Mouse (Mus musculus): ENCODE measurements around the gene Prok1. TPM values are rescaled to one million over a fixed set of nuclear protein-coding genes. Genes with fewer than 3 reads are reported as not detected.

Prok1 gene
- polyA plus RNA-seq (2015; fragmentation: Nextera tagmentation; extraction: Ambion mirVana) = not detected in 2 replicates

GRCm38 (mm10) chr3:107239607-107240006 lies at the start of gene Prok1:
Prok1 (minus strand) TSS chr3:107239707.
- Histone ChIP-seq H3K4me1 (ENCODE audit: control insufficient read depth, insufficient read depth, low read length) (no peaks in the 10 kb centered on the region), H3K9me3 (replicated peaks; ENCODE audit: control insufficient read depth, low read length) (no peaks in the 10 kb centered on the region)
- no peak for ATAC-seq (replicated peaks; ENCODE audit: extremely low read depth, insufficient read depth, low FRiP score)

DNA sequence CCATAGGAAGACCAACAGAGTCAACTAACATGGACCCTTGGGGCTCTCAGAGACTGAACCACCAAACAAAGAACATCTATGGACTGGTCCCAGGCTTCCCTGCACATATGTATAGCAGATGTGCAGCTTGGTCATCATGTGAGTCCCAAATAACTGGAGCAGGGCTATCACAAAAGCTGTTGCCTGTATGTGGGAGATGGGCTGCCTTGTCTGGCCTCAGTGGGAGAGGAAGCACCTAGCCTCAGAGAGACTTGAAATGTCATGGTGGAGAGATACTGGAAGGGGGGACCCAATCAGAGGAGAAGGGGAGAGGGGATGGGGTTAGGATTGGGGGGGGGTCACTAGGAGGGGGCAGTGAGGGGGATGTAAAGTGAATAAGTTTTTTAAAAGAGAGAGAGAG lies 47.8 kb upstream of the Prok1 start:
- H3K4me1 ChIP-seq (ENCODE audit: control insufficient read depth, insufficient read depth, low read length) = no peaks in the 10 kb centered on the region
- peaks cover 11% of the 10 kb centered on the region for H3K36me3 ChIP-seq (ENCODE audit: control insufficient read depth, insufficient read depth)
- peaks cover 3% of the 10 kb centered on the region; the same call in 1 of the 2 replicates for H3K9me3 ChIP-seq (replicated peaks; ENCODE audit: control insufficient read depth, low read length)
- no peak overlapping the region for H3K9ac ChIP-seq (ENCODE audit: low read length)
- H3K27ac ChIP-seq (ENCODE audit: low read length) = no peak overlapping the region
- no peak overlapping the region for H3K4me2 ChIP-seq (ENCODE audit: low read depth, low read length)
- no peak overlapping the region for H3K4me3 ChIP-seq (ENCODE audit: low read length)
- H3K27me3 ChIP-seq (ENCODE audit: control insufficient read depth, insufficient read depth, low read length) = no peaks in the 10 kb centered on the region
- no peak for ATAC-seq (replicated peaks; ENCODE audit: extremely low read depth, insufficient read depth, low FRiP score)

More at GRCm38 (mm10) chr3:107239607-107240006, at the start of gene Prok1:
- H3K27me3 ChIP-seq (ENCODE audit: control insufficient read depth, insufficient read depth, low read length) = no peaks in the 10 kb centered on the region
- H3K9ac ChIP-seq (ENCODE audit: low read length) = no peak within 1 kb of the TSS
- no peak within 1 kb of the TSS for H3K4me3 ChIP-seq (ENCODE audit: low read length)
- H3K27ac ChIP-seq (ENCODE audit: low read length) = no peak within 1 kb of the TSS
- 79% methylated on average over 9 of the region's 9 CpGs for WGBS
- no peaks in the 10 kb centered on the region for H3K36me3 ChIP-seq (ENCODE audit: control insufficient read depth, insufficient read depth)
- H3K4me2 ChIP-seq (ENCODE audit: low read depth, low read length) = no peak within 1 kb of the TSS

- Histone ChIP-seq H3K27ac (ENCODE audit: low read length) (no peak overlapping the region), H3K36me3 (ENCODE audit: control insufficient read depth, insufficient read depth) (peaks cover 14% of the 10 kb centered on the region), H3K4me2 (ENCODE audit: low read depth, low read length) (no peak overlapping the region), H3K4me3 (ENCODE audit: low read length) (no peak overlapping the region), H3K27me3 (ENCODE audit: control insufficient read depth, insufficient read depth, low read length) (no peaks in the 10 kb centered on the region), H3K9me3 (replicated peaks; ENCODE audit: control insufficient read depth, low read length) (peaks cover 3% of the 10 kb centered on the region; the same call in 1 of the 2 replicates), H3K9ac (ENCODE audit: low read length) (no peak overlapping the region), H3K4me1 (ENCODE audit: control insufficient read depth, insufficient read depth, low read length) (no peaks in the 10 kb centered on the region)
- ATAC-seq (replicated peaks; ENCODE audit: extremely low read depth, insufficient read depth, low FRiP score) = no peak
- 67% methylated on average over 2 of the region's 2 CpGs for WGBS
Observed at GRCm38 (mm10) chr3:107286123-107286522, 46.6 kb upstream of the Prok1 start.

DNA sequence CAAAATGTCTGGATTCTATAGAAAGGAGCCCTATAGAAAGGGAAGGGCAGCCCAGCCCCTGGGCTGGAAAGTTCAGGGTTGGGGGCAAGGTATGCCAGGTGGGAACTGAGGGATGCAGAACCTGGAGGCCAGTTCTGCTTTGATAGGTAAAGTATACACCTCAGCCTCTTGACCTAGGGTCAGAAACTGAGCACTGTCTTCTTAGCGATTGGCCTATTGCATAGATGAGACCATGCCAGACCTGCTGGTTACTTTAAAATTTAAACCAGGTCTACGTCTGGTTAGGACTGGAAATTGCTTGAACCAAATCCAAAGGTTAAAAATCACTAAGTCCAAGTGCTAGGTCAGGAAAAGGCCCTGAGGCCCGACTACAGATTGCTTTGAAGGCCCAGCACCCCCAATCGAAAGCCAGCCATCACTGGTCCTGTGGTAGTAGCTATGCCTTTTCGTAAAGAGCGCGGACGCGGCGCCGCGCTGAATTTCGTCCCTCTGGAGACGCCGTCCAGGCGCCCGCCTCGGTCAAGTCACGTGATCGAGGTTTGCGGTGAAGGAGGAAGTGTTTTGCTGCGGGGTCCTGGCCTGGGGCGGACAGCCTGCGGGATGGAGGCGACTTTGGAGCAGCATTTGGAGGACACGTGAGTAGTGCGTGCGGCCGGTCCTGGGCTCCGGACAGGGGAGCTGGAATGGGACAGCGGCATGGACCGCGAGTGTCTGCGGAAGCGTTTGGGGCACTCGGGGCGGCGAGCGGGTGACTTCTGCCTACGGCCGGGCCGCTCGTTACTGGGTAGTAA lies 39.2 kb upstream of the Prok1 start, which contains the start of gene Lamtor5:
TSS of gene Lamtor5 (plus strand) at position 380 of the 791 bp plus-strand sequence.
- WGBS = 3% methylated on average over 43 of the region's 43 CpGs
- peaks cover 9% of the 10 kb centered on the region for H3K36me3 ChIP-seq (ENCODE audit: control insufficient read depth, insufficient read depth)
- peak within 1 kb of the TSS; percentile 80 for H3K4me3 ChIP-seq (ENCODE audit: low read length)
- peaks cover 10% of the 10 kb centered on the region for H3K4me1 ChIP-seq (ENCODE audit: control insufficient read depth, insufficient read depth, low read length)
- H3K27me3 ChIP-seq (ENCODE audit: control insufficient read depth, insufficient read depth, low read length) = no peaks in the 10 kb centered on the region
- peaks cover 3% of the 10 kb centered on the region; the same call in 1 of the 2 replicates for H3K9me3 ChIP-seq (replicated peaks; ENCODE audit: control insufficient read depth, low read length)
- peak within 1 kb of the TSS; percentile 78 for H3K9ac ChIP-seq (ENCODE audit: low read length)
- peak within 1 kb of the TSS; percentile 78 for H3K4me2 ChIP-seq (ENCODE audit: low read depth, low read length)
- no peak within 1 kb of the TSS for H3K27ac ChIP-seq (ENCODE audit: low read length)
- ATAC-seq (replicated peaks; ENCODE audit: extremely low read depth, insufficient read depth, low FRiP score) = peak; percentile 83

DNA sequence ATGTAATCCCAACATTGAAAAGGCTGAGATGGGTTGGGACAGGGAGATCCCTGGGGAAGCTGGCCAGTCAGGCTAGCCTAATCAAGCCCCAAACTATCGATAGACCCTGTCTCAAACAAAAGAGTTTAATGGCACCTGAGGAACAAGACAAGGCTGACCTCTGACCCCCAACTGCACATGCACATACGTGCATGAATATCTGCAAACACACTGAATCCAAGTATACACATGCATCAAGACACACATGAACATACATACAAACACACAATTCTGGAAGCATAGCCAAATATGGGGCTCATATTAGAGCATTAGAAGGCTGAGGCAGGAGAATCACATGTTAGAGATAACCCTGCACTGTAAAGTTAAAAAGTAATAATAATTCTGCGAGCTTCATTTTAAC lies 37.1 kb upstream of the Prok1 start:
- H3K27ac ChIP-seq (ENCODE audit: low read length) = no peak overlapping the region

DNA sequence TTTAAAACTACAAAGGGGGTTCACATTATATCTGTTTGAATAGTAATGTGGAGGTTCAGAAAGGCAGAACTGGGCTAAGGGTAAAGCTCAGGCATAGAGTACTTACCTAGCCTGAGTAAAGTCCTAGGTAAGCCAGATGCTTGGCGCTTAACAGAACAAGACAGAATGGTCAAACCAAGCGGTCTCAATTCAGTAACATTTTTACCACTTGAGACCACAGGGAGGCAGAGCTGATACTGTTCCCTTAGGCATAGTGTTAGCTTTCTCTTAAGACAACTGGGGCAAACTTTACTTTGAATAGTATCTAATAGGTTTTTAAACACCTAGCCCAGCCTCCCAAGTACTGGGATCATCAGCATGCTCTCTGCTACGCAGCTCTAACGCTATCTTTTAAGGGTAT lies 36.5 kb upstream of the Prok1 start:
- Histone ChIP-seq H3K27me3 (ENCODE audit: control insufficient read depth, insufficient read depth, low read length) (no peaks in the 10 kb centered on the region), H3K9ac (ENCODE audit: low read length) (no peak overlapping the region), H3K36me3 (ENCODE audit: control insufficient read depth, insufficient read depth) (no peaks in the 10 kb centered on the region), H3K9me3 (replicated peaks; ENCODE audit: control insufficient read depth, low read length) (no peaks in the 10 kb centered on the region), H3K4me1 (ENCODE audit: control insufficient read depth, insufficient read depth, low read length) (peaks cover 10% of the 10 kb centered on the region), H3K4me2 (ENCODE audit: low read depth, low read length) (no peak overlapping the region), H3K27ac (ENCODE audit: low read length) (no peak overlapping the region), H3K4me3 (ENCODE audit: low read length) (no peak overlapping the region)
- no peak for ATAC-seq (replicated peaks; ENCODE audit: extremely low read depth, insufficient read depth, low FRiP score)
- WGBS = 50% methylated on average over 4 of the region's 4 CpGs

More for the DNA sequence above, 37.1 kb upstream of the Prok1 start:
- no peaks in the 10 kb centered on the region for H3K27me3 ChIP-seq (ENCODE audit: control insufficient read depth, insufficient read depth, low read length)
- H3K4me2 ChIP-seq (ENCODE audit: low read depth, low read length) = no peak overlapping the region
- H3K36me3 ChIP-seq (ENCODE audit: control insufficient read depth, insufficient read depth) = no peaks in the 10 kb centered on the region
- H3K4me3 ChIP-seq (ENCODE audit: low read length) = no peak overlapping the region
- H3K4me1 ChIP-seq (ENCODE audit: control insufficient read depth, insufficient read depth, low read length) = peaks cover 10% of the 10 kb centered on the region
- no peaks in the 10 kb centered on the region for H3K9me3 ChIP-seq (replicated peaks; ENCODE audit: control insufficient read depth, low read length)
- no peak overlapping the region for H3K9ac ChIP-seq (ENCODE audit: low read length)
- ATAC-seq (replicated peaks; ENCODE audit: extremely low read depth, insufficient read depth, low FRiP score) = no peak
- 81% methylated on average over 3 of the region's 3 CpGs for WGBS

DNA sequence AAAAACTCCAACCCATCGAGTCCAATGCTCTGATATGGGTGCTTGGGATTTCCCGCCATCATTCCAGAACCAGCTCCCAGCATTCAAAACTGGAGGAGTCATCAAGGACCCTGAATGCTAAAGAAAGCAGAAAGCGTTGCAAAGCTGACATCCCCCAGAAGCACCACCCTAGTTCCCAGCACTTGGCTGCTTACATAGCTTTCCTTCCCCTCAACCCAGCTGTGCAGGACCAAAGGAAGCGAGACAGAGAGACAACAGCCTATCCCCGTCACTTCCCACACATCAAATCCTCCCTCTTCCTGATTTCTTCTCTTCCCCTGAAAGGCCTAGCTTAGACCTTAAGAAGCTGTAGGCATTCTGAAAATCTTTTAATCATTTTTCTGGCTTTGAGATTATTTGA lies 35.8 kb upstream of the Prok1 start:
- Histone ChIP-seq H3K27ac (ENCODE audit: low read length) (no peak overlapping the region), H3K4me1 (ENCODE audit: control insufficient read depth, insufficient read depth, low read length) (peaks cover 10% of the 10 kb centered on the region), H3K27me3 (ENCODE audit: control insufficient read depth, insufficient read depth, low read length) (no peaks in the 10 kb centered on the region), H3K9ac (ENCODE audit: low read length) (no peak overlapping the region), H3K9me3 (replicated peaks; ENCODE audit: control insufficient read depth, low read length) (no peaks in the 10 kb centered on the region), H3K4me3 (ENCODE audit: low read length) (no peak overlapping the region), H3K4me2 (ENCODE audit: low read depth, low read length) (no peak overlapping the region), H3K36me3 (ENCODE audit: control insufficient read depth, insufficient read depth) (no peaks in the 10 kb centered on the region)
- 52% methylated on average over 5 of the region's 5 CpGs for WGBS
- no peak for ATAC-seq (replicated peaks; ENCODE audit: extremely low read depth, insufficient read depth, low FRiP score)

DNA sequence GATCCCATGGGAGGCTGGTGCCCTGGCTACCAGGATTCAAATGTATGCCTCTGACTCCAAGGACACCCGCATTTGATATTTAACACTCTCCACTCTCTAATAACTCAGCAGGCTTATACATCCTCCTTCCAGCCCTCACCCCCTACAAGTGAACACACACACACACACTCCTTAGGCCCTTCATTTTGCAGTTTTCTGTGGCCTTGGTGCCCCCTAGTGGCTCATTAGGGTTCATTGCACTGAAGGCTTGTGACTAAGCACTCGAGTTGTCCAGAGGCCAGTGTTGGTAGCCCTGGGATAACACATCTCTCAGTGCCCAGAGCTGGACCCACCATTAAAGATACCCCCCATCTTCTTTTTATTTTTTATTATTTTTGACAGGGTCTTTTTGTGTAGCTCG lies 34.3 kb upstream of the Prok1 start:
- H3K4me3 ChIP-seq (ENCODE audit: low read length) = no peak overlapping the region
- H3K27ac ChIP-seq (ENCODE audit: low read length) = no peak overlapping the region
- H3K27me3 ChIP-seq (ENCODE audit: control insufficient read depth, insufficient read depth, low read length) = no peaks in the 10 kb centered on the region
- no peak overlapping the region for H3K9ac ChIP-seq (ENCODE audit: low read length)
- no peaks in the 10 kb centered on the region for H3K9me3 ChIP-seq (replicated peaks; ENCODE audit: control insufficient read depth, low read length)
- H3K36me3 ChIP-seq (ENCODE audit: control insufficient read depth, insufficient read depth) = no peaks in the 10 kb centered on the region
- H3K4me1 ChIP-seq (ENCODE audit: control insufficient read depth, insufficient read depth, low read length) = no peaks in the 10 kb centered on the region
- no peak overlapping the region for H3K4me2 ChIP-seq (ENCODE audit: low read depth, low read length)
- 10% methylated on average over 3 of the region's 3 CpGs for WGBS
- ATAC-seq (replicated peaks; ENCODE audit: extremely low read depth, insufficient read depth, low FRiP score) = no peak; the same call in 1 of the 2 replicates

DNA sequence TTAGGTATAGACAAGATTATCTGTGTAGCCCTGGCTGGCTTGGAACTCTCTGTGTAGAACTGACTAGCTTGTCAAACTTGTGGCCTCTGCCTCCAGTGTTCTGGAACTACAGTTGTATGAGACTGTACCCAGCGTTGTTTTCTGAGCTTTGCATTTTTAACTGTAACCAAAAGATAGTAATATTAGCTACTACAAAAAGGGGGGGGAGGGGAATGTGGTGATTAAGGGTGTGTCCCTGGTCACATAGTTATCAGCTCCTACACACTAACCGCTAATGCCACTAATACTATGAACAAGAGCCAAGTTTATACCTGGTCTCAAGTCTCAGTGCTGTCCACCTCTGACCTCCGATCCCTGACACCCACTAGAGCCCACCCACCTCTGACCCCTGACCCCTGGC lies 32.9 kb upstream of the Prok1 start:
- H3K4me3 ChIP-seq (ENCODE audit: low read length) = no peak overlapping the region
- no peak overlapping the region for H3K4me2 ChIP-seq (ENCODE audit: low read depth, low read length)
- no peaks in the 10 kb centered on the region for H3K36me3 ChIP-seq (ENCODE audit: control insufficient read depth, insufficient read depth)
- no peak for ATAC-seq (replicated peaks; ENCODE audit: extremely low read depth, insufficient read depth, low FRiP score)
- H3K9me3 ChIP-seq (replicated peaks; ENCODE audit: control insufficient read depth, low read length) = no peaks in the 10 kb centered on the region
- no peaks in the 10 kb centered on the region for H3K27me3 ChIP-seq (ENCODE audit: control insufficient read depth, insufficient read depth, low read length)
- WGBS = 87% methylated on average over 3 of the region's 3 CpGs
- H3K4me1 ChIP-seq (ENCODE audit: control insufficient read depth, insufficient read depth, low read length) = no peaks in the 10 kb centered on the region
- no peak overlapping the region for H3K27ac ChIP-seq (ENCODE audit: low read length)
- H3K9ac ChIP-seq (ENCODE audit: low read length) = no peak overlapping the region

All from heart, embryonic 16.5 days (tissue).